ENCODE assay signal across 11 mouse cellular contexts in genomic region chr10:97670202-97670601, GRCm38 (mm10). TPM values are rescaled to one million over a fixed set of nuclear protein-coding genes. Genes with fewer than 3 reads are reported as not detected.
DNase-seq lines count a peak whose midpoint lies in the region; ATAC-seq and TF ChIP-seq lines count a peak whose summit lies in the region.
"Had no signal": no experiment of that assay in that cellular context is flagged by ENCODE, and none has a peak within 500 bp of the region (broad histone marks: within the 10 kb centered on the region; RNA-seq: fewer than 3 reads in every experiment).

No protein-coding gene starts in this region.

- DNase-seq in forebrain, embryonic 10.5 days (ENCODE audit: extremely low spot score, low spot score): no peak
- DNase-seq in layer of hippocampus, adult 11-12 months (ENCODE audit: low spot score): peak; percentile 30
- DNase-seq in layer of hippocampus, postnatal 25 days (ENCODE audit: extremely low spot score in 1 of 2, low spot score in 1 of 2): no peak
- DNase-seq in CH12.LX (ENCODE audit: extremely low read depth): peak; percentile 56
- peak; percentile 56 for DNase-seq in embryo, embryonic 10.5 days (ENCODE audit: low spot score)
- DNase-seq in B cell, adult 2 months: no peak
- no peak for DNase-seq in gastrocnemius, postnatal 14 days

- 0 out of 2 replicates have a peak, but pooled peaks cover 3% of the 10 kb centered on the region for H3K4me1 ChIP-seq in forebrain, embryonic 13.5 days
- peaks cover 10% of the 10 kb centered on the region for H3K4me1 ChIP-seq in forebrain, embryonic 10.5 days
- no peaks in the 10 kb centered on the region for H3K4me1 ChIP-seq in CH12.LX (ENCODE audit: control insufficient read depth in 1 of 2, insufficient read depth in 2 of 2)
- H3K4me1 ChIP-seq: midbrain, embryonic 12.5 days had no signal

- dilution Hi-C loops in CH12.LX (cut with MboI; ENCODE audit: extremely low pct_ligation_motif_present, extremely low pct_unique_long_range_greater_than_20kb, low sequenced_read_pairs): no loop called here

- H3K27me3 ChIP-seq in forebrain, embryonic 13.5 days: no peaks in the 10 kb centered on the region
- H3K27me3 ChIP-seq in forebrain, embryonic 10.5 days (ENCODE audit: poor library complexity, severe bottlenecking): no peaks in the 10 kb centered on the region
- no peaks in the 10 kb centered on the region for H3K27me3 ChIP-seq in CH12.LX (replicated peaks)
- H3K27me3 ChIP-seq: embryonic facial prominence, embryonic 12.5 days; midbrain, embryonic 12.5 days had no signal

- no peak overlapping the region for H3K4me2 ChIP-seq in forebrain, embryonic 13.5 days
- H3K4me2 ChIP-seq in CH12.LX (ENCODE audit: insufficient read depth, low read depth, poor library complexity, severe bottlenecking): no peak overlapping the region; the same call in 1 of the 2 replicates
- H3K4me2 ChIP-seq: embryonic facial prominence, embryonic 12.5 days; midbrain, embryonic 12.5 days had no signal

- intact Hi-C loops in gastrocnemius, postnatal 14 days (cut with DNase I; ENCODE audit: low total_unique reads): loop anchor here (5.0 kb wide), 1 partner anchor 298 kb away; no protein-coding TSS in a partner anchor

- no peak for TF ChIP-seq POLR2A in CH12.LX (IDR thresholded peaks at IDR 0.05; ENCODE audit: low read depth, low read length)

- 0 out of 2 replicates have a peak, but pooled peaks have one; percentile 48 for ATAC-seq in forebrain, embryonic 13.5 days

- TF ChIP-seq EP300 in CH12.LX (IDR thresholded peaks at IDR 0.05; ENCODE audit: low read length): no peak

- no peaks in the 10 kb centered on the region for H3K36me3 ChIP-seq in forebrain, embryonic 13.5 days (ENCODE audit: poor library complexity, severe bottlenecking)
- H3K36me3 ChIP-seq in forebrain, embryonic 10.5 days (replicated peaks): no peaks in the 10 kb centered on the region
- H3K36me3 ChIP-seq in CH12.LX (replicated peaks in 1 of 2; ENCODE audit: control insufficient read depth in 1 of 2, insufficient read depth in 1 of 2, low read length in 1 of 2): no peaks in the 10 kb centered on the region
- H3K36me3 ChIP-seq: embryonic facial prominence, embryonic 12.5 days; midbrain, embryonic 12.5 days had no signal

- H3K4me3 ChIP-seq in forebrain, embryonic 13.5 days: no peak overlapping the region
- no peak overlapping the region for H3K4me3 ChIP-seq in forebrain, embryonic 10.5 days
- H3K4me3 ChIP-seq in CH12.LX (replicated peaks in 1 of 3; ENCODE audit: low read depth in 2 of 3, low read length in 2 of 3, poor library complexity in 1 of 3): no peak overlapping the region
- H3K4me3 ChIP-seq: embryonic facial prominence, embryonic 12.5 days; midbrain, embryonic 12.5 days had no signal

- no peak overlapping the region for H3K27ac ChIP-seq in forebrain, embryonic 13.5 days
- no peak overlapping the region for H3K27ac ChIP-seq in forebrain, embryonic 10.5 days
- H3K27ac ChIP-seq in CH12.LX (ENCODE audit: insufficient read depth, low read depth): no peak overlapping the region
- H3K27ac ChIP-seq: embryonic facial prominence, embryonic 12.5 days; midbrain, embryonic 12.5 days had no signal

- H3K9me3 ChIP-seq in forebrain, embryonic 13.5 days (replicated peaks): no peaks in the 10 kb centered on the region
- H3K9me3 ChIP-seq in forebrain, embryonic 10.5 days: no peaks in the 10 kb centered on the region
- no peaks in the 10 kb centered on the region for H3K9me3 ChIP-seq in CH12.LX (replicated peaks; ENCODE audit: low read length)
- H3K9me3 ChIP-seq: embryonic facial prominence, embryonic 12.5 days; midbrain, embryonic 12.5 days had no signal

- in situ Hi-C loops in CH12.LX (cut with MboI; ENCODE audit: low pct_ligation_motif_present, low pct_unique_long_range_greater_than_20kb, low sequenced_read_pairs): no loop called here

- TF ChIP-seq CTCF in CH12.LX (conservative IDR thresholded peaks at IDR 0.05 in 1 of 2, IDR thresholded peaks at IDR 0.05 in 1 of 2; ENCODE audit: low read depth in 2 of 2, low read length in 2 of 2): peak in 1 of 2 experiments; percentile 88; a peak in 2 of 4 replicates

- no peaks in the 10 kb centered on the region for H3K79me2 ChIP-seq in CH12.LX (replicated peaks; ENCODE audit: control insufficient read depth, extremely low read depth, insufficient read depth, poor library complexity, severe bottlenecking)

- TF ChIP-seq RAD21 in CH12.LX (IDR thresholded peaks at IDR 0.05; ENCODE audit: low read depth, low read length): peak; percentile 96

- WGBS in forebrain, embryonic 13.5 days: 70% methylated on average over 4 of the region's 4 CpGs
- WGBS in forebrain, embryonic 10.5 days: 80% methylated on average over 4 of the region's 4 CpGs

- H3K9ac ChIP-seq in forebrain, embryonic 13.5 days: no peak overlapping the region
- H3K9ac ChIP-seq in CH12.LX (ENCODE audit: insufficient read depth, low read depth): no peak overlapping the region
- H3K9ac ChIP-seq: embryonic facial prominence, embryonic 12.5 days; midbrain, embryonic 12.5 days had no signal

TF ChIP-seq in CH12.LX, 34 proteins besides CTCF, POLR2A, EP300 and RAD21:
- peak; percentile 93 for TF ChIP-seq SMC3 (IDR thresholded peaks at IDR 0.05; ENCODE audit: low read depth, low read length)
- TF ChIP-seq MAX (IDR thresholded peaks at IDR 0.05; ENCODE audit: low read length): no peak
- TF ChIP-seq ZC3H11A (IDR thresholded peaks at IDR 0.05; ENCODE audit: low read depth, low read length): peak; percentile 69
TF ChIP-seq in CH12.LX: peak in this region for 2.

RNA-seq across cellular contexts. Expression of gene Ccer1, which starts 22.7 kb away (rescaled TPM):
- polyA plus RNA-seq in forebrain, embryonic 13.5 days (2015; fragmentation: Nextera tagmentation; extraction: Ambion mirVana): not detected in 2 replicates
- polyA plus RNA-seq in forebrain, embryonic 10.5 days (2016; fragmentation: Nextera tagmentation; extraction: Ambion mirVana): not detected in 2 replicates
- total RNA-seq in layer of hippocampus, postnatal 25 days (2021): not detected
- total RNA-seq in CH12.LX (2012; rRNA removed) (not detected in 2 replicates), CH12.LX (2014; rRNA removed) (not detected in 2 replicates)
- not detected in 2 replicates for polyA plus RNA-seq in CH12.LX (2012; ENCODE audit: insufficient read length, low read depth)
- total RNA-seq in gastrocnemius, postnatal 14 days (2021): not detected
- polyA plus RNA-seq: embryonic facial prominence, embryonic 12.5 days; midbrain, embryonic 12.5 days; stomach, embryonic 14.5 days had no signal

RNA-seq across cellular contexts. Expression of gene Epyc, which starts 26.3 kb away (rescaled TPM):
- 0.30 and 0.75 TPM in 2 replicates for polyA plus RNA-seq in forebrain, embryonic 13.5 days (2015; fragmentation: Nextera tagmentation; extraction: Ambion mirVana)
- polyA plus RNA-seq in forebrain, embryonic 10.5 days (2016; fragmentation: Nextera tagmentation; extraction: Ambion mirVana): 0.23 and 0.61 TPM in 2 replicates
- total RNA-seq in layer of hippocampus, postnatal 25 days (2021): not detected
- total RNA-seq in CH12.LX (2012; rRNA removed): not detected in 2 replicates
- total RNA-seq in CH12.LX (2014; rRNA removed): not detected in 2 replicates
- not detected in 2 replicates for polyA plus RNA-seq in CH12.LX (2012; ENCODE audit: insufficient read length, low read depth)
- total RNA-seq in gastrocnemius, postnatal 14 days (2021): under 1 TPM in 1 of 2 experiments, not detected in 1; 0.18 TPM

RNA-seq across cellular contexts. Expression of gene C030005K15Rik, which starts 56.4 kb away (rescaled TPM):
- not detected in 2 replicates for polyA plus RNA-seq in forebrain, embryonic 13.5 days (2015; fragmentation: Nextera tagmentation; extraction: Ambion mirVana)
- not detected in 2 replicates for polyA plus RNA-seq in forebrain, embryonic 10.5 days (2016; fragmentation: Nextera tagmentation; extraction: Ambion mirVana)
- total RNA-seq in layer of hippocampus, postnatal 25 days (2021): under 1 TPM; 0.27 to 0.52 TPM
- total RNA-seq in CH12.LX (2012; rRNA removed) (not detected in 2 replicates), CH12.LX (2014; rRNA removed) (not detected in 2 replicates)
- not detected in 2 replicates for polyA plus RNA-seq in CH12.LX (2012; ENCODE audit: insufficient read length, low read depth)
- total RNA-seq in gastrocnemius, postnatal 14 days (2021): not detected
- polyA plus RNA-seq: embryonic facial prominence, embryonic 12.5 days; midbrain, embryonic 12.5 days; stomach, embryonic 14.5 days had no signal

Comparison
In these comparisons a context has a peak if more than half of its experiments do, and no peak if none do; other contexts are left out.
1. DNase-seq: peak in layer of hippocampus, adult 11-12 months (single experiment), CH12.LX (single experiment) and embryo, embryonic 10.5 days (single experiment); none in forebrain, embryonic 10.5 days (single experiment), layer of hippocampus, postnatal 25 days (0 of 2), B cell, adult 2 months (0 of 2) and gastrocnemius, postnatal 14 days (single experiment).